Mouse (Mus musculus) limb, embryonic 11.5 days (tissue): Measurements from ENCODE around the gene Dusp12. TPM values are rescaled to one million over a fixed set of nuclear protein-coding genes. Genes with fewer than 3 reads are reported as not detected.

ENCODE experiments used
- ATAC-seq: fragments of 200-750 bp; cut with Nextera tagmentation; 2 replicates; pipeline ENCODE4 v1.8.0; 2017; ENCODE audit warnings: low read depth; ENCODE audit not compliant: insufficient number of reproducible peaks, low FRiP score, low TSS enrichment
- DNase-seq: peaks from one replicate; pipeline ENCODE4 v3.0.0-alpha.2; 2015; ENCODE audit warnings: low spot score
- H3K27ac ChIP-seq: fragments of 300-500 bp; sonication (generic); replicated peaks from 2 replicates; pipeline ENCODE4 v1.5.1; 2014; ENCODE audit warnings: low read depth, mild to moderate bottlenecking, low read length
- H3K27me3 ChIP-seq: fragments of 300-500 bp; sonication (generic); 2 replicates; pipeline ENCODE4 v1.6.1; 2014; ENCODE audit warnings: mild to moderate bottlenecking, low read length, mixed read lengths; ENCODE audit not compliant: control insufficient read depth, insufficient read depth
- H3K36me3 ChIP-seq: fragments of 300-500 bp; sonication (generic); 2 replicates; pipeline ENCODE4 v1.6.1; 2014; ENCODE audit warnings: mild to moderate bottlenecking, low read length, moderate library complexity, mixed read lengths; ENCODE audit not compliant: control insufficient read depth, insufficient read depth
- H3K4me1 ChIP-seq: fragments of 300-500 bp; sonication (generic); 2 replicates; pipeline ENCODE4 v1.6.1; 2014; ENCODE audit warnings: low read length, mixed read lengths; ENCODE audit not compliant: control insufficient read depth, insufficient read depth
- H3K4me2 ChIP-seq: fragments of 300-500 bp; sonication (generic); 2 replicates; pipeline ENCODE4 v1.6.1; 2014; ENCODE audit warnings: low read depth, mild to moderate bottlenecking, moderate library complexity; ENCODE audit not compliant: severe bottlenecking
- H3K4me3 ChIP-seq: fragments of 300-500 bp; sonication (generic); 2 replicates; pipeline ENCODE4 v1.5.1; 2014; ENCODE audit warnings: low read depth, low read length
- H3K9ac ChIP-seq: fragments of 300-500 bp; sonication (generic); 2 replicates; pipeline ENCODE4 v1.6.1; 2014; ENCODE audit warnings: mild to moderate bottlenecking, low read length
- H3K9me3 ChIP-seq: fragments of 300-500 bp; sonication (generic); 2 replicates; pipeline ENCODE4 v1.6.1; 2016; ENCODE audit warnings: low read length; ENCODE audit not compliant: control insufficient read depth
- WGBS: fragments of 180-500 bp; shearing (Covaris S2); extraction: QIAGEN DNeasy Blood & Tissue Kit; methylation state at CpG from one replicate; pipeline ENCODE4 v1.1.7; 2014; 5-methylcytosine and 5-hydroxymethylcytosine counted together
- polyA plus RNA-seq: library from polyadenylated mRNA; unstranded; fragments of >200 nt; fragmentation: Nextera tagmentation; extraction: Ambion mirVana; gene quantifications from 2 replicates; pipeline ENCODE4 v1.2.1, GENCODE M21; 2014

The Dusp12 gene
- polyA plus RNA-seq, 1 experiment from 2014 or later, result 40.8 TPM

- ATAC-seq, result no peak
- 84% methylated on average over 4 of the region's 4 CpGs for WGBS
- Histone ChIP-seq H3K4me1 (peaks cover 4% of the 10 kb centered on the region; the same call in 1 of the 2 replicates), H3K27me3 (no peaks in the 10 kb centered on the region), H3K9me3 (no peaks in the 10 kb centered on the region), H3K9ac (no peak overlapping the region), H3K4me3 (no peak overlapping the region), H3K4me2 (no peak overlapping the region), H3K36me3 (no peaks in the 10 kb centered on the region), H3K27ac (no peak overlapping the region)
- DNase-seq, result no peak
Measured at GRCm38 (mm10) chr1:170863033-170863432, 22.3 kb downstream of the Dusp12 start.

GRCm38 (mm10) chr1:170862435-170862717 is 23.0 kb downstream of the Dusp12 start:
- ATAC-seq (no peak), DNase-seq (no peak)
- peaks cover 4% of the 10 kb centered on the region; the same call in 1 of the 2 replicates for H3K4me1 ChIP-seq
- H3K4me2 ChIP-seq, result no peak overlapping the region
- H3K9me3 ChIP-seq, result no peaks in the 10 kb centered on the region
- no peak overlapping the region for H3K4me3 ChIP-seq
- WGBS, result 76% methylated on average over 3 of the region's 3 CpGs
- H3K27me3 ChIP-seq, result no peaks in the 10 kb centered on the region
- no peak overlapping the region for H3K9ac ChIP-seq
- no peaks in the 10 kb centered on the region for H3K36me3 ChIP-seq
- no peak overlapping the region for H3K27ac ChIP-seq

- Histone ChIP-seq H3K4me3 (no peak overlapping the region), H3K27me3 (no peaks in the 10 kb centered on the region), H3K36me3 (no peaks in the 10 kb centered on the region), H3K4me2 (no peak overlapping the region), H3K9ac (no peak overlapping the region), H3K4me1 (peaks cover 2% of the 10 kb centered on the region; the same call in 1 of the 2 replicates), H3K27ac (no peak overlapping the region), H3K9me3 (no peaks in the 10 kb centered on the region)
- WGBS, result 80% methylated on average over 13 of the region's 13 CpGs
- no peak for DNase-seq
- no peak for ATAC-seq
Measured at GRCm38 (mm10) chr1:170861671-170862434, 23.5 kb downstream of the Dusp12 start.

DNA sequence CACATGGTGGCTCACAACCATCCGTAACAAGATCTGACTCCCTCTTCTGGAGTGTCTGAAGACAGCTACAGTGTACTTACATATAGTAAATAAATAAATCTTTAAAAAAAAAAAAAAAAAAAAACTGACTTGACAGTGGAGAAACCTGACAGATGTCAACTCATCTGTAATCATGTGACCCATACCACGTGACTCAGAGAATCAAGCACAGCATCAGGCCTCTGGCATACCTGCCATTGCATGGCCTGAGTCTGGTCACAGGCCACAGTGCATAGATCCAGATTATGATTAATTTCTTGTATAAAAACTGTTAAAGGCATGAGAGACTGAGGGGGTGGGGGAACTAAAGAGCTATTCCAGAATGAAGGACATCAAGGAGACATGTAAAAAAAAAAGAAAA is 26.5 kb downstream of the Dusp12 start:
- H3K36me3 ChIP-seq, result no peaks in the 10 kb centered on the region
- no peak overlapping the region for H3K4me3 ChIP-seq
- H3K9me3 ChIP-seq, result no peaks in the 10 kb centered on the region
- ATAC-seq (no peak), DNase-seq (no peak)
- WGBS, result 94% methylated on average over 2 of the region's 2 CpGs
- H3K4me2 ChIP-seq, result no peak overlapping the region
- H3K27ac ChIP-seq, result no peak overlapping the region
- H3K4me1 ChIP-seq, result no peaks in the 10 kb centered on the region
- H3K9ac ChIP-seq, result no peak overlapping the region
- no peaks in the 10 kb centered on the region for H3K27me3 ChIP-seq

- Histone ChIP-seq H3K27ac (no peak overlapping the region), H3K9ac (no peak overlapping the region), H3K4me1 (no peaks in the 10 kb centered on the region), H3K27me3 (no peaks in the 10 kb centered on the region), H3K36me3 (no peaks in the 10 kb centered on the region), H3K4me3 (no peak overlapping the region), H3K9me3 (no peaks in the 10 kb centered on the region), H3K4me2 (no peak overlapping the region)
- DNase-seq (no peak), ATAC-seq (no peak)
- WGBS, result 80% methylated on average over 2 of the region's 2 CpGs
Measured at GRCm38 (mm10) chr1:170857369-170857768, 28.0 kb downstream of the Dusp12 start.

DNA sequence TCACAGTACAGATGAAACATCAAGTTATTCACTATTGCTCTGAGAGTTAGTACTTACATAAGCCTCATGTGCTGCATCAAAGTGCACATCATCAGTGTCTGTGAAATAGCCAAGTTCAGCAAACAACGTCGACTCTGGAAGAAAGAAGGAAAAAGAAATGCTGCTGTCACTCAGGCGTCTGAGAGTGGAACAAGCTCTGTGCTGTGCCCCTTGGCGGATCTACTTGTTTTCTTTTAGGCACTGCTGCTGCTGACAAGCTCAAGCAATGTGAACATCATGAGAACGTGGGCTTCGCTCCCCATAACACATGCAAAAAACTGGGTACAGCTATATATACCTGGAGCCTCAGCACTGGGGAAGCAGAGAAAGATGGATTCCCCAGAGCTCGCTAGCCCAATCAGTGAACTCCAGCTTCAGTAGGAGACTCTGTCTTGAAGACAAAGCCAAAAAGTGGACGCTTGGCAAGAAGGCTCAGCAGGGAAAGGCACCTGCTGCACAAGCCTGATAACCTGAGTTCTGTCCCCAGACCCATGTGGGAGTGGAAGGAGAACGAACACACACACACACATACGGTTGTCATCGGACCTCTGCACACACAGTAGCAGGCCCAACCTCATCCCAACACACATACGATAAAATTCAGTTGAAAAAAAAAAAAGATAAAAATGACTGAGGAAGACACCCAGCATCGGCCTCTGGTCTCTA is 30.1 kb downstream of the Dusp12 start:
- Histone ChIP-seq H3K36me3 (no peaks in the 10 kb centered on the region), H3K27me3 (no peaks in the 10 kb centered on the region), H3K9ac (no peak overlapping the region), H3K4me2 (no peak overlapping the region), H3K4me1 (no peaks in the 10 kb centered on the region), H3K9me3 (no peaks in the 10 kb centered on the region), H3K27ac (no peak overlapping the region), H3K4me3 (no peak overlapping the region)
- no peak for DNase-seq
- ATAC-seq, result no peak
- 93% methylated on average over 13 of the region's 13 CpGs for WGBS

DNA sequence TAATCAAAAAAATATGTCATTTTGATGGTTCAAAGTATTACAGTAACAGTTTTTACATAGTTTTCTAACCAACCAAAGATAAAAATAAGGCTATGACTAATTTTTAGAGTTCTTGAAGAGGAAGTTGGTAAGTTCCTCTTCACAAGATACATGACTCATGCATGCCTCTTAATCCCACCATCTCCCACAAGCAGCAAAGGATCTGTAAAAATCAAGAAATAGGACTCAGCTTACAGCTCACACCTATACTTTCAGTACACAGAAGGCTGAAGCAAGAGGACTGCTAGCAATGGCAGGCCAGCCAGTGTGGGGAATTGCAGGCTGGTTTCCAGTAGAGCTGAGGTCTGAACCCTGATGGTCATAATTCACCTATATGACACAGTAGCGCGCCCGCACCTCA is 31.7 kb downstream of the Dusp12 start:
- Histone ChIP-seq H3K36me3 (no peaks in the 10 kb centered on the region), H3K27ac (no peak overlapping the region), H3K4me2 (no peak overlapping the region), H3K4me1 (no peaks in the 10 kb centered on the region), H3K9me3 (no peaks in the 10 kb centered on the region), H3K9ac (no peak overlapping the region), H3K27me3 (no peaks in the 10 kb centered on the region), H3K4me3 (no peak overlapping the region)
- DNase-seq (no peak), ATAC-seq (no peak)
- WGBS, result 85% methylated on average over 3 of the region's 3 CpGs

GRCm38 (mm10) chr1:170850637-170851624 is 34.4 kb downstream of the Dusp12 start:
- 91% methylated on average over 23 of the region's 23 CpGs for WGBS
- Histone ChIP-seq H3K9ac (no peak overlapping the region), H3K27me3 (no peaks in the 10 kb centered on the region), H3K4me1 (no peaks in the 10 kb centered on the region), H3K36me3 (peaks cover 2% of the 10 kb centered on the region; the same call in 1 of the 2 replicates), H3K9me3 (no peaks in the 10 kb centered on the region), H3K4me2 (no peak overlapping the region), H3K4me3 (no peak overlapping the region), H3K27ac (no peak overlapping the region)
- ATAC-seq, result no peak
- DNase-seq, result no peak
